Mouse (Mus musculus) megakaryocyte, embryonic 14.5 days (primary cell): ENCODE measurements at regions not wholly inside any gene's neighbourhood (a gene's known extent, or its start where the extent isn't known, plus 50 kb on each side); places are given as distances from the start of the nearest gene placed in this dataset.

ENCODE experiments used
- FLI1 ChIP-seq: IDR thresholded peaks from 2 replicates; pipeline ENCODE4 v1.6.1; 2012; ENCODE audit warnings: low read length, inconsistent platforms, mixed read lengths
- GATA1 ChIP-seq: IDR thresholded peaks from 3 replicates; pipeline ENCODE4 v1.6.1; 2012; ENCODE audit warnings: mixed read lengths, low read length, inconsistent platforms, borderline replicate concordance

- TF ChIP-seq GATA1: no peak
- TF ChIP-seq FLI1: no peak
Measured at GRCm38 (mm10) chr11:113132078-113133064, 350.3 kb downstream of the Sox9 start.
